Mouse (Mus musculus): ENCODE measurements around the gene Opcml.

Gene Opcml

DNA sequence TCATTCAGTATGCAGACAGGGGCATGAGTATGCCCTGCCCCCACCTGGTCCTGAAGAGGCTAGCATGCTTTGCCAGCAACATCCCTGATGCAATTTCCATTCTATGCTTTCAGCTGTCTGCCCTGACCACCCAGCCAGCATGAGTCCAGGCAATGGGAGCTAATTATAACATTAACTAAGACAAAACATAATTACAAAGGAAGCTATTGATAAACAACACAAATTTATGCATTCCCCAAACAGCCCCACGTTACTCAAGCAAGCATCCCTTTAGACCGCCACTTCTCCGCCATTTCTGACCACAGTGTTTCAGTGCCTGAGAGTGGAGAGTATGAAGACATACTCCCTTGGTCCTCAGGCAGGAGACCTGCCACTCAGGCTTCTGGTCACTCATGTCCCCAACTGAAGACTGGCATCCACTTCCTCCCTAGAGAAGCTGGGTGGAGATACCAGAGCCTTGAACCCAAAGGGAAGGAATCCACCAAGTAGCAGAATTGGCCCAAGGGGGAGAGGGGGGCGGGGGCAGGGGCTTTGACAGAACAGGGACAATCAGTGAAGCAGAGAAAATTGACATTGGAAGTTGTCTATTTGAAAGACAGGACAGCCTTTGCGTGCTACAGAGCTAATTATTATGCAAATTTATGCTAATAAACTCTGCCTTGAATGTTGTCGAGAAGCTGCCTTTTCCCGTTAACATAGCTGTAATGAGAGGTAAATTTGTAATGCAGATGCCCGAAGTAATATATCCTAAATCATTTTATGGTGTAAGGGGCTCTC lies 464.7 kb downstream of the Opcml start:
- peak in 1 of 2 experiments; percentile 38 for DNase-seq

GRCm38 (mm10) chr9:28255905-28256268 lies 465.3 kb downstream of the Opcml start:
- no peak for DNase-seq

- peak; percentile 88 to 90 for DNase-seq
Observed at GRCm38 (mm10) chr9:28261078-28261753, 470.6 kb downstream of the Opcml start.

GRCm38 (mm10) chr9:28262021-28262420 lies 471.4 kb downstream of the Opcml start:
- no peak for DNase-seq

DNA sequence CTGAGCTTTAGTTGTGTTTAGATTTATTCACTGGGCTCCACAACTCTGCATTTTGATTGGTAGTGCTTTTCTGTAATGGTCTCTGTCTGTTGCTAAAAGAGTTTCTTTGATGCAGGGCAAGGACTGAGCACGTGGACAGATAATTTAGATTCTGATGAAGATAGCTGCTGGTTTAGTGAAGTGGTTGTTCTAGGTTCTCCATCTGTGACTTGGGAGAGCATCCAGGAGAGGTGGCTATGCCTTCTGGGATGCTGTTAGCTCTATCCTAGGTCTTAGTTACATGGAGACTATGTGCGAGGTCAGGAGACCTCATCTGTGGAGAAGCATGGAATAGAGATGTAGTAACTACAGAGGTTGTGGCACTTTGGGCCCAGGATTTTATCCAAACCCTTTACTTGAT lies 472.3 kb downstream of the Opcml start:
- DNase-seq = no peak

- no peak for DNase-seq
Observed at GRCm38 (mm10) chr9:28264761-28265160, 474.2 kb downstream of the Opcml start.

- DNase-seq = no peak
Observed at GRCm38 (mm10) chr9:28273816-28274215, 483.2 kb downstream of the Opcml start.

DNA sequence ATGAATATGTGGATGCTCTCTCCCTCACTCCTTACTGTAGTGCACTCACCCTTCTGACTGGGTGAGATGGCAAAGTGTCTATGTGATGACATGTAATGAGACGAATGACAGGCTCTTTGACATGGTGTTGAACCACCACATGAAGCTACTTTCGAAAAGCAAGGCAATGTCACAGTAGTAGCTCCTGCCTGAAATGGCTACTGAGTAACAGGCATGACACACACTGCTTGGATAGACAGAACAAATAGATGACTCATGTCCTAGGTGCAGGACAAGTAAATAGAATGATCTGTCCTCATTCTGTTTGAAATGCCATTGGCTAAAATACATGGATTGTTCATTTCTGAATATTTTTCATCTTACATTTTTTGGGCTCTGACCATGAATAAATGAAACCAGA lies 488.0 kb downstream of the Opcml start:
- DNase-seq = no peak

GRCm38 (mm10) chr9:28281025-28281424 lies 490.4 kb downstream of the Opcml start:
- DNase-seq = no peak

DNA sequence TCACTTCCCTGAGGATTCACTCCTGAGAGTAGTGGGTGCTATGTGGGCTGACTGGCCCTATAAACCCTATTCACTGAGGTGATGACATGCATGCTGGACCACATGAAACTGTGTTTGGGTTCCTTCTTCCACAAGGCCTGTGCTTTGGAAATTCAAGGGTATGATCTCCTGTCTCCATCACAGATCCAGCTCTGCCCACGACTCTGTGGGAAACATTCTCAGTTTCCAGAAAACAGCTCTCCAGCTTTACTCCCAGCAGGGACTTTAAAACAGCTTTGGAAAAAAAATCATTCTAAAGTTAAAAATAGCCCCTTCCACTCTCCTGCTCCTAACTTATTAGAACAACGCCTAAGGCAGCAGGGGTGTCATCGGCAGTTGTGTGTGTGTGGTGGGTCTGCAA lies 491.0 kb downstream of the Opcml start:
- no peak for DNase-seq

DNA sequence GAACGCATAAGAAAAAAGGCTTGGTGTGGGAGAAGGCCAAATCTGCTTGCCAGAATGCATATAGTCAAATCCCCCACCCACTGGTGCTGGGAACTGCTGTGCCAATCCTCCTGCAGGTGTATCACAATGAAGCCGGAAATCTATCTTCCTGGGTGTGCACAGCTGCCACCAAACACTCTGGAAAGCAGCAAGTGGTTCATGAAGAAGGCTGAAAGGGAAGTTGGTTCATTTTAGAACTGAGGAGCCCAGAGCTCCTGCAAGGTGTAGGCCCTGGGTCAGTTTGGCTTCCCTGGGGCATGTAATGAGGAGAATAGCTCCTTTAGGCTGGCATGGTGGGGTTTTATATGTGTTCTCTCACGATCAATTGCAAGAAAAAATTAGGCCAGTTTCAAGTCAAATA lies 494.4 kb downstream of the Opcml start:
- DNase-seq = no peak

DNA sequence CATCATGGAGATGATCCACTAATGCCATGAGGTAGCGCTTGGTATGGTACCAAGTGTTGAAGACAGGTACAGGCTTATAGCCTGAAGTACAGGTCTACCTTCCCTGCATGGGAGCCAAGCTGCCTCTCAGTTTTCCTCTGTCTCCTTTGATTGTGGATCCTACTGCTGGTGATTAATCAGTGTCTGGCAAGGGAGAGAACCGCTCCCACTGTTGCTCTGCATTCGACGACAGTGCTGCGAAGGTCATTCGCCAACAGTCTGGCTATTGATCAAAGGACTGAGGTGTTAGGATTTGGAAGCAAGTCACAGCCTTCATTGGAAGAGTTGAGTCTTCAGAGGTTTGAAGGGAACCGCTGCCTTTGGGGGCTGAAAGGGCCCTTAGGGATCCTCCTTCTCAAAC lies 495.8 kb downstream of the Opcml start:
- DNase-seq = no peak

- DNase-seq = no peak
Observed at GRCm38 (mm10) chr9:28287485-28287884, 496.9 kb downstream of the Opcml start.

- DNase-seq = peak; percentile 82
Observed at GRCm38 (mm10) chr9:28289696-28290330, 499.2 kb downstream of the Opcml start.

DNA sequence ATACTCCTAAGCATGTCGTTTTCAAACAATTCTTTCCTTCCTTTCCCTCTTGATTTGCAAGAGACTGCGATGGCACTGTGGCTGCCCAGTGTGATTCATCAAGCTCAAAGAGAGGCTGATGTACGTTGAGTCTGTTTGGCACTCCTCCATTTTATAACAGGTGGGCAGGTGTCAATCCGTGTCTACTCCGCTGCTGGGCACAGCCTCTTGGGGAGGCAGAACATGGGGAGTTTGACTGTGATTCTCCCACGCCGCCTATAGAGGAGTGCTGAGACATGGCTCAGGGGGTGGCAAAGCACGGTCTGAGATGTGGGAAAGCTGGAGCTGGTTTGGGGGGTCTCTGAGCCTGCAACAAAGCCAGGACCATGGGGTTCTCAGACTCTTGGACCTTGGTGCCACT lies 513.1 kb downstream of the Opcml start:
- no peak for DNase-seq

DNA sequence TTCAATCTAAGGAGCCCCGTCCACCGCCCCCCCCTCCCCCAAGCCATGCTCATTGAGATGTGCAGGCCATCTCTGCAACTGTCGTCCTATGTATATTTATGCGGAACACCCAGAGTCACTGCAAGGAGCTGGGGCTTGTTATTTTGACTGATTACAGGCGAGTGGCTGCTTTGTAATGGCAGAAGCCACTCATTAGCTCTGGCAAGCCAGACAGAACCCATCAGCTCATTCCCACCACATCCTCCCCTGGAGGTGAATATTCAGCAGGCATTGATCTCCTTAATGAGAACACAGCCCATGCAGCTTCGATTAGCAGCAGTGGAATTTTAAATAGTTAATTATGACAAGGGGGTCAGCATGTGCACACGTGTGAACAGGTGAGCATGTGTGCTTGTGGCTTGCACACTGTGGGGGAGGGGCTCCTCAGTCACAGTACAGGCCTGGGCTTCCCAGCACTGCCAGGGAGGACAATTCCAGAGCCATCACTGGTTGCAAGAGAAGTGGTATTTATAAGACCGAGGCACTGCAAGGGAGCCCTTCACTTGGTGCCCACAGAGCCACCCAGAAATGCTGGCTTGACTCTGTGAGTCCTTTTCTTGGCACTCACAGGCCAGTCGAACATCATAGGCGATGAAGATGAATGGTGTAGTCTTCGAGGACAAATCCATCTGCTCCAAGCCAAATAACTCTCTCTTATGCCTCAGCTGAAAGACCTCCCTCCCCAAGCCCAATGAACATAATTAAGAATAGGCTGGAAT lies 516.0 kb downstream of the Opcml start:
- DNase-seq = no peak

- no peak for DNase-seq
Observed at GRCm38 (mm10) chr9:28307122-28307430, 516.5 kb downstream of the Opcml start.

GRCm38 (mm10) chr9:28307481-28308050 lies 517.0 kb downstream of the Opcml start:
- DNase-seq = peak in 1 of 2 experiments; percentile 22

GRCm38 (mm10) chr9:28317881-28318280 lies 527.3 kb downstream of the Opcml start:
- DNase-seq = no peak

GRCm38 (mm10) chr9:28319021-28319755 lies 528.6 kb downstream of the Opcml start:
- DNase-seq = no peak

- no peak for DNase-seq
Observed at GRCm38 (mm10) chr9:28319802-28320201, 529.2 kb downstream of the Opcml start.

- no peak for DNase-seq
Observed at GRCm38 (mm10) chr9:28327985-28328384, 537.4 kb downstream of the Opcml start.

All from cerebellum, postnatal 10 days (tissue).